Mouse (Mus musculus): ENCODE results near the gene Lsamp.

Lsamp gene

GRCm38 (mm10) chr16:41820369-41820768 is 1836.2 kb downstream of the Lsamp start:
- DNase-seq: no peak

DNA sequence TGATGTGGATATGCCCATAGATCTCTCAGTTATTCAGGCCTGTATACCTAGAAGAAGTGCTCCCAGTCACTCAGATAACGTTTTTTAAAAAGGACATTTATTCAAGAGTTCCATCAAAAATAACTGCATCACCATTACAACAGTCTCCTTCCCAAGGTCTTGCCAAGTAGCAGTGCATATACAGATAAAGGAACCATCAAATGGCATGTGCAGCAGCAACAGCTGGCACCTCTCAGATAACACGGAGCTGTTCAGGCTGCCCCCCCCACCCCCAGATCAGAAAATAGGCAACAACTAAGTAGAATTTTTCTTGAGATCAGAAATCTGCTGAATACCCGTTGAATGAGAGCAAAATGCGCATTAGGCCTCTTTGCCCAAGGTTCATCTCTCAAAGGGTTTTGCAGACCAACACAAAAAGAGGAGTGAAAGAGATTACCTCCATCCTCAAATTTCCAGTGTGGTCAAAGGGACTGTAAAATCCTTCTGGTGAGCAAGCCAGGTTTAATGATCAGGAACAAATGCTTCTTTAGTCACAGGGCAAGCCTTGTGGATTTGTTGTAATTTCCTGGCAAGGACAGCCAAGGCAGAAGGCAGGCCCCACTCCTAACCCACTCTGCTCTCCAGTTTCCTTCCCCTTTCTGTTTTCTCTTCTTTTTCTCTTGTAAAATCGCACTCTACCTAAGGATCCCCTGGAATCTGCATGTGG is 1842.9 kb downstream of the Lsamp start:
- no peak for DNase-seq

- DNase-seq: no peak
Observed at GRCm38 (mm10) chr16:41827605-41827948, 1843.4 kb downstream of the Lsamp start.

DNA sequence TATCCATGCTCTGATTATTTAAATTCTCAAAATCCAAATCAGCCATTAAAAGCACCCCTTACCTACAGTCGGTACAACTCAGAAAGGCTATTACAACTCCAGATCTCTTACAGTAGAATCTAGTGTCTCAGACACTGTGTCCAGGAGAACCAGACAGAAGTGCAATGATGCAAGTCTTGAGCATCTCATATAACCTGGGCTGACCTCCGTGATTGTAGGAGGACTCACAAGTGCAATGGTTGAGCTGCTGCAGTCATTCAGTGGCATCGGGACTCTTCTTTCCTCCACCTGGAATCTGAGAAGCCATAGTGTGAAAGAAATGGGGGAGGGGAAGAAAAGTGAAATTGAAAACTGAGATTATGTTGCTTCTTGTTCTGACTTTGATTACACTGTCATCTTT is 1850.5 kb downstream of the Lsamp start:
- DNase-seq: no peak

DNA sequence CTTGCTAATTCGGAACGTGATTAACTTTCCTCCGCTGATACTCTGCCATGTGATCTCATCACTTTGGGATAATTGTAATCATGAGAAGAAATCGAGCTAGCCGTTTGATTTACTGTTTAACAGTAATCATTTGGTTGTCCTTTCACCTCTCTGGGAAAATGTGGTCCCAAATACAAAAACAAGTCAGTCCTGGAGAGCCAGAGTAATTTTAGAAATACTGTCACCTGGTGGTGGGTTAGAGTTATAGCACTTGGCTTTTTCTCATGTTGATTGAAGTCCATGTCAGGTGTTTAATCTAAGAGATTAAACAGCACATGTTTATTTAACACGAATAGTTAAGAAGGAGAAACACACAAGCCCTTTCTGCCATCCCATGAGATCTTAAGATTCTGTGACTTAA is 1851.6 kb downstream of the Lsamp start:
- DNase-seq: no peak

DNA sequence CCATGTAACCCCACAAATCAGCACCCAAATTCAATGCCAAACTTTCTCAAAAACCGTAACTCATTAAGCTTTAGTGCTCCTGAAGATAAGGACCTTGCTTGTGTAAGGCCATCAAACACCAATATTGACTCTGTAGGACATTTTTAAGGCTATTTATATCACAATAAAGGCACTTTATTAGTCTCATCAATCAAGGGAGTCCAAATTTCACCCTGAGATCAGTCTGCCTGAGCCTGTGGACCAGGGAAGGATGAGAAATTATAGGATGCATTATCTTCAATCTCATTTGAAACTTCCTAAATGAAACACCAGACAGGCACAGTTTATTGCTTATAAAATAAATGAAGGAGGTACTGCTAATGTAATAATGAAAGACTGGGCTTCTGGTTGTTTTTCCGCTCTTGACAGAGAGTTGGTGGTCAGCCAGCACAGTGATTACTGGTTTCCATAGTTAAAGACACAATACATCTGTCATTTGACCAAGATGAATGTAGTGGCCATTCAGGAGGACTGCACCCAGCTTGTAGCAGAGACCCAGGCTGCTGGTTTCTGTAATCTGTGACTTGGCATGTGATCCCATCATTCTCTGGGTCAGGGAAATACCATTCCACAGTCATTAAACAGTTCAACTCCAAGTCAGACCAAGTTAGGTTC is 1855.7 kb downstream of the Lsamp start:
- no peak for DNase-seq

- DNase-seq: no peak
Observed at GRCm38 (mm10) chr16:41846903-41847302, 1862.7 kb downstream of the Lsamp start.

- DNase-seq: peak; percentile 4
Observed at GRCm38 (mm10) chr16:41871917-41872593, 1887.9 kb downstream of the Lsamp start.

DNA sequence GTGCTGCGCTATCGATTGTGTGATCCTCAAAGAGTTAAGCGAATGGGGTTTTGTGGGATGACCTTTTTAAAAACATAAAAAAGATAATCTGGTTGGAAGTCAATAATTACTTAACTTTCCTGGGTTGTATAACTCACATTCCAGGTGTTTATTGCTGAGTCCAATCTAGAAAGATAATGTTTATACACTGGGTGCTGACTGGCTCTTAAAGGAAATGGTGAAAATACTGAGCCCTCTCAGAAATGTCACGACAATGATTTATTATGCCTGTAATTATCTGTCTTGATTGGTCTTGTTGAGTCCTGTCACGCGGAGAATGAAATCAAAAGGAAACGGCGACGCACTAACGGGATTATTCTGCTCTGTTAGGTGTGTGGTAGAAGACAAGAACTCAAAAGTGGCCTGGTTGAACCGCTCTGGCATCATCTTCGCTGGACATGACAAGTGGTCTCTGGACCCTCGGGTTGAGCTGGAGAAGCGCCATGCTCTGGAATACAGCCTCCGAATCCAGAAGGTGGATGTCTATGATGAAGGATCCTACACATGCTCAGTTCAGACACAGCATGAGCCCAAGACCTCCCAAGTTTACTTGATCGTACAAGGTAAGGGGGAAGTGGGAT is 1904.5 kb downstream of the Lsamp start:
- DNase-seq: no peak

GRCm38 (mm10) chr16:41900783-41901182 is 1916.6 kb downstream of the Lsamp start:
- DNase-seq: peak; percentile 18

DNA sequence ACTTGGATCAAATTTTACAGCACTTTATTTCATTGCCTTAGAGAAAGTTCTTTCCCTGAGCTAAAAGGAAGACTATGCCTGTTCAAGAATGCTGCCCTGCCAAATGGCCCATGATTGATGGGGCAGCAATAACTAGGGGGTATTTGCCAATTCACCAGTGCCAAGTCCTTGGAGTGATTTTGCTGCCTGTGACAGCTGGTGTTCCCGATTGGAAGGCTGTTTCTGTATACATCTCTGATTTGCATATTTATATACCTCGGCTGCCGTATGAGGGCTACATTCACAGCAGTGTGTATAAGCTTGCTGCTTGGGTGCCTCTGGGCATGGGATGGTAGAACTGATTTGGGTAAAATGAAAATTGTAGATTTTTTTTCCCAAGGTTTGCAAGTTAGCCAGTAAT is 1919.5 kb downstream of the Lsamp start:
- peak; percentile 9 for DNase-seq

DNA sequence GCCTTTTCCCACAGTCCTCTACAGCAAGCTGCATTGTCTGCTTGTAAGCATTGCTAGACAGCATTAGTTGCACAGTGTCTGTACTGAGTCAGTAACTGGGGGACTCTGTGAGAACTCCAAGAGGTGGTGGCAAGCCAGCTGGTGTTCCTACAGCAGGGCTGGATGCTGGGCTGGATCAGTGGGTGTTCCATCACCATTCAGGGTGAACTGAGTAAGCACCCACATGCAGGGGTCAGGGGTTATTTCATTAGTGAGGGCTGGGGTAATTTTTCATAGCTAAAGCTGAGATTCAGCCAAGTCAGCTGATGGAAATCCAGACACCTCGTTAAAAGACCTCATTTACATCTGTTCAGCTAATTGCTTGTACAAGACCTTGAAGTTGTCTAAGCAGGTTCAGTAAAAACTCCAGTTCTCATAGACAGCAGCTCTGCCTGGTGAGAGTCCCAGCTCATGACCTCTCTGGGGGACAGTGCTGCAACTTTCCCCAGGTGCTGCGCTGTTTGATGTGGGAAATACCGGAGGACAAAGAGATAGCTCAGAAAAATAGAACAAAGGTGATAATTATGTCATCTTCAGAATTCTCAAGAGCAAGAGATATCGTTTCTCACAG is 1928.5 kb downstream of the Lsamp start:
- DNase-seq: no peak

GRCm38 (mm10) chr16:41913346-41913745 is 1929.2 kb downstream of the Lsamp start:
- no peak for DNase-seq

DNA sequence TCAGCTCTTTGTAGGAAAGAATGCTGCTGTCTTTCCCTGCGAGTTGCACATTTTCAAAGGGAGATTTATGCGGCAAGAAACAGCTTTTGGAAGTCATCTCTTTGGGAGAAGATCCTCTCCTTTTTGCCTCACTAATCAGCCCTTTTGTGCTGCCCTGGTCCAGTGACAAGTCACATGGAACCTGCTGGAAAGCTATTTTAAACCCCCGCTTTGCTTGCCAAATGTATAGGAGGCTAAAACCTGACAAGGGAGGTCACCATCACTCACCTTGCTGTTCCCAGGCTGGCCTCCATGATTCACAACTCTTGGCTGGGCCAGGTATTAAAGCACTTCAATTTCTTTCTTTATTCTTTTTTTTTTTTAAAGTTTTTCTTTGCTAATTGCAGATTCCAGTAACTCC is 1932.2 kb downstream of the Lsamp start:
- DNase-seq: no peak

DNA sequence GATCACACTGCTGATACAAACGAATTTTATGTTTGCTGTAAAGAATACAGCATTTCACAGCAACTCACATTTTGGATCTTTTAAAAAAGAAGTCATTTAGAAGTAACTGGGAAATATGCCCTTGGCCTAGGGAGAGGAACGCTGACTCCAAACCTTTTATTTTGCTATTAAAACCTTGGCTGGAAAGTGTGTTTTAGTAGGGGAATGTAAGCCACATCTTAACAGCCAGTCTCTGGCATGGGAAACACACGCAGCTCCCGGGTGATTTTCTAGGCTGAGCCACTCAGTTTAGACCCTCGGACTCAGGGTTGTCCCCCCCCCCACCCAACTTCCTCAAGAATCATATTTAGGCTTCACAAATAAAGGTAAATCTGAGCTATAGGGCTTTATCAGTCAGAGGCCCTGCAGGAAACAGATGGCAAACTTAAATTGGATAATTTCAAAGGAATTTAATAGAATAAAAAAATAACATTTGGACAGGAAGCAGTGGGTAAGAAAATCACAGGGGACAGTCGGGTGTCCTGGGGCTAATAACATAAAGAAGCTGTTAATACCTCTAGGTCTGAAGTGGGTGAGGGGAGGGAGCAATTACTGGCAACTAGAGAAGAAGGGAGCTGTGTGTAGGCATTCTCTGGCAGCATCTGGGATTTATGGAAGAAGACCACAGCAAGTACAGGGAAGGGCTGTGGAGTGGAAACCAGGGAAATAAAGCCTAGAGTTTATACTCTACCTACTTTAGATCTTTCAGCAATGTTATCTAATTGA is 1933.1 kb downstream of the Lsamp start:
- no peak for DNase-seq

DNA sequence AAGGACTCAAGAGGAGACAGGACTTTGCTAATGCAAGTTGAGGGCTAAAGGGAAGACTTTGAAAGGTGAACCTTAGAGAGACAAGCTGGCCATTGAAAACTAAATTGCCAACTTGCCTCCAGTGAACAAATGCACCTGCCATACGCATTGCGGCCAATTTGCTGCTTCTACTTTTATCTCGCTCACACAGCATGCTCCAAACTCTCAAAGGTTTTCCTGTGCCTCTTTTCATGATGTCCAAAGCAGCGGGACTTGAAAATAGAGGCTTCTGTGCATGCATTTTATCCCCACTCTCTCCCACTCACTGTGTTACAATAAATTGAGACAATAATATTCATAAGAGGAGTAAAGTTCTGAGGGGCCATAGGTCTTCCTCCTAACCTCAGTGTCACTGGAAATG is 1945.4 kb downstream of the Lsamp start:
- no peak for DNase-seq

DNA sequence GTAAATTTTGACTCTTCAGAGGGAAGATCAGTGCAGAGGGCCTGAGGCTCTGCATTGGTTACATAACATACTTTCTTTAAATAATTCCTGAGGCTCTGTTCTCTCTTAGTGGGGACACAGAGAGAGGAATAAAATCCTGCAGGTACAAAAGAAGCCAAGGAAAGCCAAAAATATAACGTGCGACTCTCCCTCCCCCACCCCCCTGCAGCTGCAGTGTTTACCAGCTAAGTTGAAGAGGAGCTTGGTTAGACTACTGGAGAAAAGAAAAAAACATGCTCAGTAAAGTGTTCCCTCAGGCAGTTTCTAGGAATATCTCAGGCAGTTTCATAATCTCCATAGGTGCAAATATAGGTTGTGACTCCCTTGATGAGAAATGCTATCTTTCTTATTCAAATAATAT is 1951.5 kb downstream of the Lsamp start:
- DNase-seq: no peak

DNA sequence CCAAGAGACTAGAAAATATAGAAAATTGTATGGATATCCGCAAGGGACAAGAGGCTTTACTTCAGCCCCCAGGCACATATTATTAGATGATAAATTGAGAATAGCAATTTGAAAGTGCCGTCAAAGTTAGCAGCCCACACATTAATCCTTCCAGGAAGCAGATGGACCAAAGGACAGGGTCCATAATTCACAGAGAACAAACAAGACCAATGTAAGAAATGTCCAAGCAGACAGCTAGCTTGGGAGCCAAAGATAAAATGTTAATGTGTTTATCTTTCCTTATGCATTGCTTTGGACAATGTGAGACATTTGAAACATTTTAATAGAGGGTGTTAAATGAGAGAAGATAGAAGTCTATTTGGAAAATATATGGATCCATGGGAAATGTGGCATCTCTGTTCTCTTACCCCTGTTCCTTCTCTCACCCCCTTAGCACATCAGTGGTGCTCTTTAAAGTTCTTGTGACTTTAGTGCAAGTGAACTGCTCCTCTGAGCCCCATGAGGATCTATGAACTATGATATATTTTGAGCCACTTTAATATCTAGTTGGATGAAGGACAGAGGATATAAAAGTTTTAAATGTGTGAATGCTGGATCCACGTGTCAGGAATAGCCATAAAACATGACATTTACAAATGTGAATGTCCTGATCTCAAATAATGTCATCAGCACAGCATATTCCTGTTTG is 1952.9 kb downstream of the Lsamp start:
- no peak for DNase-seq

GRCm38 (mm10) chr16:41937596-41937990 is 1953.4 kb downstream of the Lsamp start:
- DNase-seq: no peak

GRCm38 (mm10) chr16:41938258-41938657 is 1954.1 kb downstream of the Lsamp start:
- no peak for DNase-seq

GRCm38 (mm10) chr16:41941591-41942315 is 1957.6 kb downstream of the Lsamp start:
- no peak for DNase-seq
